Mouse (Mus musculus) neural tube, embryonic 10.5 days (tissue): ENCODE data around the gene Fcgrt.

Experiments used
- DNase-seq: peaks from one replicate; pipeline ENCODE4 v3.0.0-alpha.2; 2017; ENCODE audit warnings: low spot score; ENCODE audit errors: extremely low spot score

Gene Fcgrt

DNA sequence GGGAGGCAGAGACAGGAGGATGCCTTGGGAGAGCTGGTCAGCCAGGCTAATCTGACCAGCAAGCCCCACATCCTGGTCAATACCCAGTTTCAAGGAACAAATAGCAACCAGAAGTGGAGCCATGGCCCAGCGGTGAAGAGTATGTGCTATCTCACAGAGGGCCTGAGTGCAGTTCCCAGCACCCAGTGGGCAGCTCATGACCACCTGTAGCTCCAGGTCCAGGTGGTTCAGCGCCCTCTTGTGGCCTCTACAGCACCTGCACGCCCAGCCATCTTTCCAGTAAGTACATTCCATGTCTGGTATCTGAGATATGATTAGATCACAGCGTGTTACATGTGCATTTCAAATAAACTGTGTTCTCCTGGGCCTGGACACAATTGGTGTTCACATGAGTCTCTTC, 17.6 kb downstream of the Fcgrt start:
- no peak for DNase-seq

DNA sequence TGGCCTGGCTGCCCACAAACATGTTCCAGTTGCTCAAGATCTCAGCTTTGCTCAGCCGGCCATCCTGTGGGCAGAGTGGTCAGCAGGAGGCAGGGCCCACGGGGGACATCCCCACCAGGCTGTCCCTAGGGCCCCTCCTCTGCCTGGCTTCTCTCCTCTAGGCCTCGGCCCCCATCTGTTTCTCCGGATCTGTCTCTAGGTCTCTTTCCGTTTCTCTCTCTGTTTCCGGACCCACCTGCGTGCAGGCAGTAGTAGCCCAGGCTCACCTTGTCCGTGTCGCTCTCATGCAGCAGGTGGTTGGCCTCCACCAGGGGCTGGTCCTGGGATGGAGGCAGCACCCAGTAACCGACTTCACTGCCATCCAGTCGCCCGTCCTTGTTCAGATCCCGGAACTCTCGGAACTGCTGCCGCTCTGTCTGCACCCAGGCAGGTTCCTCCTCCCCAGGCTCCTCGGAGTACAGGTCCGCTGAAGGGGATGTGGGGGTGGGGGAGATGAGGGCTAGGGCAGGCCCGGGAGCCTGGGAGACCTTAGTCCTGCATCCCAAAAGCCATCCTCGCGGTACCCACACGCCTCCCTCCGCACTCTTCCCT, 20.3 kb downstream of the Fcgrt start:
- no peak for DNase-seq

DNA sequence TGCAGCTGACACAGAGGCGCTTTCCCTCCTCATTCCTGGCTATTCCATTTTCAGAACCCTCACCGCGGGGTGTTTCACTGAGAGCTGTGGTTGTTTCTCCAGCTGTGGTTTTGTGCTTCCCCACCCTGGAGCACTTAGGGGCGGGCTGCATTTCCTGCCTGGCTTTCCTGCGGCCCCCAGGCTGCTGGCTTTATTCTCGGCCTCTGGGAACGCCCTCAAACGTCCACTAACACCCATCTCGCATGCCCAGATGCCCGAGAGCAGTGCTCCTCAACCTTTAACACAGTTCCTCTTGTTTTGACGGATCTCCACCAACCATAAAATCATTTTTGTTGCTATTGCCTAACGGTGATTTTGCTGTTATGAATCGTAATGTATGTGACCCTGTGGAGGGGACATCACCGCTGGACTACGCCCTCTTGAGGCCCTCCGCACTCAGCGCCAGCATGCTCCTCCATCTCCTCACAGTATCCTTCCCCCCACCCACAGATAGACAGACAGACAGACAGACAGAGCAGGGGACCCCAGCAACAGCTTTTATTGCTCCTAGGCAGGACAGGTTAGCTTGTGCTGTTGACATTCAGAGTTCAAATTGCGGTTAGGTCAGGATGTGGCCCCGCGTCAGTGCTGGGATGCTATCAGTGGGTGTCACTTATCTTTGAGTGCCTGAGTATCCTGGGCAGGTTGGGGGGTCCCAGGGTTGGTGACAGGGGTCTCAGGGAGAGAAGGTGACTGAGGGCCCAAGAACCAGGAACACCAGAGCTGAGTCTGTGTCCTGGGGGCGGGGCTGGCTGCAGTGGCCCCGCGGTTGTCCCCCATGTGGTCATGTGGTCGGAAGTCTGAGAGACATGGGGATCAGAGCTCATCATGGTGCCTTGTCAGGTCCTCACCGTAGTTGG, 21.0 kb downstream of the Fcgrt start:
- DNase-seq, result no peak

DNA sequence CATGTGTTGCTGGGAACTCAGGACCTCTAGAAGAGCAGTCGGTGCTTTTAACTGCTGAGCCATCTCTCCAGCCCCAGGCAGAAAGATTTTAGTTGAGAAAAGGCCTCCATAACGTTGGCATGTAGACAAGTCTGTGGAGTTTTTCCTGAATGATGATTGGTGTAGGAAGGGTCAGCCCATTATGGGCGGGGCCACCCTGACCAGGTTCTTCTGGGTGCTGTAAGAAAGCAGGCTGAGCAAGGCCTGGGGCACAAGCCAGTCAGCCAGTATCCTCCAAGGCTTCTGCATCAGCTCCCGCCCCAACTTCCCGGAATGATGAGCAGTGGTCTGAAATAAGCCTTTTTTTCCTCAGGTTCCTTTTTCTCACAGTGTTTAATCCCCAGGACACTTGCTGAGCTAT, 22.6 kb downstream of the Fcgrt start:
- DNase-seq, result no peak

DNA sequence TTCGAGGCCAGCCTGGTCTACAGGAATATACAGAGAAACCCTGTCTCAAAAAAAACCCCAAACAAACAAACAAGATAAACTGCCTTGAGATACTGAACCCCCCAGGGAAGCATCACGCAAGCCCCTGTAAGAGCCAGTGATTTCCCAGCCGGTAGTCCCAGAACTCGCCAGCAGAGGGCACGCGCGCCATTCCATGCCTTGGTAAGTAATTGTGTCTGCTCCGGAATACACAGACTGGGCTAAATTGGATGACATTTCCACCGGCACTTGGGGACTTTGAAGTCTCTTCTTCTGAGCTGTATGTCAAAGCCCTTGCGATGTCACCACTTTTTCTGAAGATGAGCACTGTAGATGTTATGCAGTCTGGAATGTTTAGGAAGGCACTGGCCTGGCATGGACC, 23.8 kb downstream of the Fcgrt start:
- DNase-seq, result peak; percentile 95

DNA sequence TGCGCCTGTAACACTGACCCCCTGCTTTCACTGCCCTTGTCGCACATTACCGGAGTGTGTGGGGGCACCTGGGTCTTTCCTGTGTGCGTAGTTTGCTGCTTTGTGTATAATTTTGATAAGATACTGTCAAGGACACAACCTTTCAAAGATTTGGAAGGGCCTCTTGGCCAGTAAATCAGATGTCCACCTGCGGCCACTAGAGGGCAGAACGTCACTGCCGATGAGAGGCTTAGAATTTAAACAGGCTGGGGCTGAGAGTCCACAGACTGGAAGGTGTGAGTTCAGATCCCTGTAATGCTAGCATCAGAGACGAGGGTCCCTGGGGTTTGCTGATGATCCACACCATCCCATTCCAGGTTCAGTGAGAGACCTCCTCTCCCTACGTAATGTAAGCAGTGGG, 25.1 kb downstream of the Fcgrt start:
- peak; percentile 75 for DNase-seq

DNA sequence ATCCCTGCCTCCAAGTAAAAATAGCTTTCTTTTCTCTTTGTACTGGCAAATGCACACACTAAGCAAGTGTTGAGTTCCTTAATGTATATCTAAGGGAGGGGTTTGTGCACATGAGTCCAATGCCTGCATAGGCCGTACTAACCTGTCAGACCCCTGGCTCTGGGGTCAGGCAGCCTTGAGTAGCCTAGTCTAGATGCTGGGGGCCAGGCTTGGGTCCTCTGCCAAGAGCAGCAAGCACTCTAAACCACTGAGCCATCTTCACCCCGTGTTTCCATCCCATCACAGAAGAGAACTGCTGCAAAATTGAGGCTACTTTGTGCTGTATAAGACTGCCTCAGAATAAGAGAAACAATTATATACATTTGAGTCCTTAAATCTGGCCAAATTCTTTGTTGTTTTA, 25.8 kb downstream of the Fcgrt start:
- DNase-seq, result no peak

DNA sequence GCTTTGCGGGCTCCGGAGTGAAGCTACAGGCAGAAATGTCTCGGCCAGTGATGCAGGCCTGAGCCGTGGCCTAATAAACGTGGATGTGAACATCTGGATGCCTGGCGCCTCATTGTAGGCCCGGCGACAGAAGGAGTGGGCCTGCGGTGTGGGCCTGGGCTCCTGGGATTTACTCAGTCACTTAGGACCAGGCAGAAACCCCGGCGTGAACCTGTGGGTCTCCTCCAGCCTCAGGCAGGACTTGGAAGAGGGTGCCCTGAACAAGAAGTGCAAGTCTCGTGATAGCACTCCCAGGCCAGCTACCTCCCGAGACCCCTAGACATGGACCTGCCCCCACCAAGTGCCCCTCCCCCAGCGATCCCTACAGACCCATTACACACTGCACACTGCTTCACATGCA, 26.3 kb downstream of the Fcgrt start:
- DNase-seq, result no peak

DNA sequence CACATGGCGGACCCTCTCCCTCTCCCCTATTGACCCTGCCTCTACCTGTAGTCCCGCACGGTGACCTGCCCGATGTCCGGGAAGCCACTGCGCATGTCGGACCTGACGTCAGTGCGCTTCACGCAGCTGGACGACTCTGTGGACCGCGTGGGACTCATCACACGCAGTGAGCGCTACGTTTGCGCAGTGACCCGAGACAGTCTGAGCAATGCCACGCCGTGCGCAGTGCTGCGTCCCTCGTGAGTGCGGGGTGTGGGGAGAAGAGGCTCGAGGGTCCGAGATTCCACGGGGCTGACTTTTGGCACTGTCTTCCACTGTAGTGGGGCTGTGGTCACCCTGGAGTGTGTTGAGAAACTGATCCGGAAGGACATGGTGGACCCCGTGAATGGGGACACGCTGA, 27.1 kb downstream of the Fcgrt start:
- no peak for DNase-seq

DNA sequence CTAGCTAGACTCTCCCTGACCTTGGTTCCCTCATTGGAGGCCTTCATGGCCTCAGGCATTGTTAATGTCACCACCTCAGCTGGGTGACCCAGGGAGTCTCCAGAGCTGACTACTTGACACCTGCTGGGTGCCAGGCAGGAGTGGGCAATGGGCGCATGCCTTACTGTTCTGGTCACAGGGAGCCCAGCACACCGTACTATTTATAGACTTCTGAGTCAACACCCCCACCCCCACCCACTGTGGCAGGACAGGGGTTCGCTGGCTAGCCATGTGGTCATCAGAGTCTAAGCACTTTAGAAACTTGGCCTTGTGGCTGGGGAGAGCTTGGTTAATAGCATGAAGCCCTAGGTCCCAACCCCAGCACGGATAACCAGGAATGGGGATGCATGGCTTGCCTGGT, 28.2 kb downstream of the Fcgrt start:
- DNase-seq, result no peak

DNA sequence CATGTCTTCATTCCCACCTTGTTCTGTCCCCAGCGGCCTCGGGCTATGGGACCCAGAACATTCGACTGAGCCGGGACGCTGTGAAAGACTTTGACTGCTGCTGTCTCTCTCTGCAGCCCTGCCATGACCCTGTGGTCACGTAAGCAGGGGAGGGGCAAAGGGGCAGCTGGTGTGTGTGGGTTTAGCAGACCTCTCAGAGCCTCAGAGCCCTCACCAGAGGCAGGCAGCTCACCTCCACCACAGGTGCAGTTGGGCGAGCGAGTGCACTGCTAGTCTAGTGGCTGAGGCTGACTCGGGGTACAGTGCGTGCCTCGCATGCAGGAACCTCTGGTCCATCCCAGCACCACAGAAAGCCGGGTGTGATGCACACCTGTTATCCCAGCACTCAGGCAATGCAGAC, 29.7 kb downstream of the Fcgrt start:
- DNase-seq, result no peak

DNA sequence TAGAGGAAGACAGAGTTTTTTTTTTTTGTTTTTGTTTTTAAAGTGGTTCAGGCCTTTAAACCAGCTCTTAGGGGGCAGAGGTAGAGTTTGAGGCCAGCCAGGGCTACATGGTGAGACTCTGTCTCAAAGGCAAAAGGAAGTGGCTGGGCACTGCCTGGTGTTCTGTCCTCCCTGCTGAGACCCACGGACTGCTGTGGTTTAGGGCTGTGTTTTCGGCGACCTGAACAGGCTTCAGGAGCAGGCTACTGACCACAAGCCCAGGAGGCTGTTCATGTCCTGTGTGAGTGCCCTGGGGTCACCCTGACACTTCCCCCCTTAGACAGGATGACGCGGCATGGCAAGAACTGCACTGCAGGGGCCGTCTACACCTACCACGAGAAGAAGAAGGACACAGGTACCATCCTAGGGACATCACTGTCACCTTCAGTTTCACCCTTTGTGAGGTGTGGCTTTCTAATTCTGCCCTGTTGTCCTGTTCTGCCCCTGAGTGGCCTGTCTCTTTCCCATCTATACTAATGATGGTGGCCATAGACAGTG, 30.4 kb downstream of the Fcgrt start:
- DNase-seq, result no peak

DNA sequence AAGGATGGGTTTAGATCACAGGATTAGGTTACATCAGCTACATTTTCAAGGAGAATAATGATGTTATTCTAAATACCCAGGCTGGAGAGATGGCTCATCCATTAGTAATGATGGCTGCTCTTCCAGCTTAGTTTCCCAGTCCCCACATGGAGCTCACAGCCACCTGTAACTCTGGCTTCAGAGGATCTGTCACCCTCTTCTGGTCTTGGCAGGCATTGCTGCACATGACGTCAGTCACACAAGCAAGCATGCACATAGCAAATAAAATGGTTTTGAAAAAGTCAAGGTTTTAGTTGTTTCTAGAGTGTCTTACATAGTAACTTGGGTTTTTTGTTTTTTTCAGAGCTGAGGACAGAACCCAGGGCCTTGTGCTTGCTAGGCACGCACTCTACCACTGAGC, 31.4 kb downstream of the Fcgrt start:
- DNase-seq, result no peak

DNA sequence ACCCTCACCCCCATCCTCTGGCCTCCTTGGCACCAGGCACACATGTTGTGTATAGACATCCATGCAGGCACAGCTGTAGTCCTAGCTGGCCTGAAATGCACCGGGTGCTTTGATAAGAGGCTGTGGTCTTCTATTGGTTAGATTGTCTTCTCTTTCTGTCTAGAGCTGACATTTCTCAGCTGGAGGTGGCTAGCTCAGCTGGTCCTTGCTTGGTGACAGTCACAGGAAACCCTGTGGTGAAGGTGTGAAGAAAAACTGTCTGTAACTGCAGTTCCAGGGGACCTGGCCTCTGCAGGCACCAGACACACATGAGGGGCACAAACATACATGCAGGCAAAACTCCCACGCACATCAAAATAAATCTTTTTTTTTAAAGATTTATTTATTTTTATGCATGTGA, 34.0 kb downstream of the Fcgrt start:
- DNase-seq, result no peak

DNA sequence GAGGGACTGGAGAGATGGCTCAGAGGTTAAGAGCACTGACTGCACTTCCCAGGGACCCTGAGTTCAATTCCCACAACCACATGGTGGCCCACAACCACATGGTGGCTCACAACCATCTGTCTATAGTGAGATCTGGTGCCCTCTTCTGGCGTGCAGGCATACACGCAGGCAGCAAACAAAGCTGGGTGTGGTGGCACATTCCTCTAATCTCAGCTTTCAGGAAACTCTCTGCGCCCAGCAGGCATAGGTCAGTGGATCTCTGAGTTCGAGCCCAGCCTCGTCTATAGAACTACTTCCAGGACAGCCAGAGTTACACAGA, 35.7 kb downstream of the Fcgrt start:
- peak; percentile 52 for DNase-seq

DNA sequence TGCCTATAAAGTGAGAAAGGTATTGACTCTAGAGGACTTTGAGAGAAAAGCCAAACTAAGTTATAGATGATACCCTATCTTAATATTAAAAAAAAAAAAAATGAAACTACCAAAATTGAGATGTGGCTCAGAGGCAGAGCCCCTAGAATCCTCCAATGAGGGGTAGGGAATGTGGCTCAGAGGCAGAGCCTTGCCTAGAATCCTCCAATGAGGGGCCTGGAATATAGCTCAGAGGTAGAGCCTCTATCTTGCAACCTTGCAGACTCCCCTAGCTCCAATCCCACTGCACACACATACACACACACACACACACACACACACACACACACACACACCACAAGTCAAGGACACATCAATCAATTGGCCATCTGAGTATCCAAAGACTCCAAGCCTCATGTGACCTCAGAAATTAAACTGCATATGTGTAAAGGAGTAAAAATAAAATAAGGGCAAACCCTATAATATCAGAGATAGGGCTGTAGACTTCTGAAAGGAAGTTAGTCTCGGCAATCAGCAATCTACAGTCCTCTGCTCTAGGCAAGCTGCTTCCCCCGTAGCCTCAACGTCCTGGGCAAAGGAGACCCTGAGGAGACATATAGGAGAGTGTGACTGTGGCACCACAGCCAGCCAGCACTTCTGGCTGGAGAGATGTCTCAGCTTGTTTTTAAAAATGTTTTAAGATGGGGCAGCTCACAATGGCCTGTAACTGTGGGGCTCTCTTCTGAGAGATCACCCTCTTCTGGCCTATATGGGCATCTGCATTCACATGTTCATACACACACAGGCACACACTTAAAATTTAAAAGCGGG, 36.3 kb downstream of the Fcgrt start:
- no peak for DNase-seq

DNA sequence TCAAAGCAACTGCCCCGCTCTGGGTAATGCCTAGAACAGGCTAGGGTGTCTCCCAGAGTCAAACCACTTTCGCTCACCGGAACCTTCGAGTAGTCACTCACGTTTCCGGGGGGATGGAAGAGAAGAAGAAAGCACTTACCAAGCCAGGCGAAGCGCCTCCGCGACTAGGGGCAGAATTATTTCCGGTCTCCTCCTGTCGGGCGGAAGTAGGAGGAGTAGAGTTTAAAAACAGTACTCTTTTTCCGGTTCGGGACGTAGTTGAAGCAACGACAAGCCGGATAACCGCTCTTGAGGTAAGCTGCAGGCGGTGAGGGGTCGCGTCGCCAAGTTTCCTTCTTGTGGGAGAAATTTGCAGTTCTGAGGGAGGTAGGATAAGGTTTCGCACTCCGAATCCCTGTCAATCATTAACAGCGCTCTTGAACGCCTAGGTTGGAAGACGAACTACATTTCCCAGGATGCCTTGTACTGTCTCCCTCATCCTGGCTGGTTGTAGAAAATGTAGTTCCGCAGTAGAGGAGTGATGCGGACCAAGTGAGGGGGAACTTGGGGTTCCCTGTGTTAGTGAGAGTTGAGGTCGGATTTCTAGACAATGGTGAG, 41.3 kb downstream of the Fcgrt start, which contains the start of the genes Nosip and Prrg2:
Gene Nosip (plus strand): TSS at position 191 of the 597 bp plus-strand sequence.
Gene Prrg2 (minus strand): TSS at position 439 of the 597 bp plus-strand sequence.
- peak; percentile 97 for DNase-seq

DNA sequence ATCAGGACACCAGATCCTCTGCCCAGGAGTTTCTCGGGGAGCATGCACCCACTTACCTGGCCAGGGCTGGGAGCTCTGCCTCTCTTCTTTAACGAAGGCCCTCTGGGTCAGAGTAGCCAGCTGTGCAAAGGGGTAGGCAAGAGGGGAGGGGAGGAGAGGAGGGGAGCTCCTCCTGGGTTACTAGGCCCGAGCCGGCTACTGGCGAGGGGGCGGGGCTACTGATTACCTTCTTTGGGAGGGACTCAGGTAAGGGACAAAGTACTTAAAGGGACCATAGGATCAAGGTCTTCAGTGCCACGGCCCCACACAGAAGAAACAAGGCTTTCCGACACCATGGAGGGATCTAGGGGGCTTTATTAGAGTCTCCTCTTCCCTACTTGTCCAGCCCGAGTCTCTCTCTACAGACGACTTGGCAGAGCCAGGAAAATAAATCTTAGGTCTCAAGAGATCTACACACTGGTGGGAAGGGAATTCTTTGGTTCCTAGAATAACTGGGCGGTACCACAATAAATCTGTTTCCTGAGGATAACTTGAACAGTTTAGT, 42.0 kb downstream of the Fcgrt start:
- DNase-seq, result no peak

DNA sequence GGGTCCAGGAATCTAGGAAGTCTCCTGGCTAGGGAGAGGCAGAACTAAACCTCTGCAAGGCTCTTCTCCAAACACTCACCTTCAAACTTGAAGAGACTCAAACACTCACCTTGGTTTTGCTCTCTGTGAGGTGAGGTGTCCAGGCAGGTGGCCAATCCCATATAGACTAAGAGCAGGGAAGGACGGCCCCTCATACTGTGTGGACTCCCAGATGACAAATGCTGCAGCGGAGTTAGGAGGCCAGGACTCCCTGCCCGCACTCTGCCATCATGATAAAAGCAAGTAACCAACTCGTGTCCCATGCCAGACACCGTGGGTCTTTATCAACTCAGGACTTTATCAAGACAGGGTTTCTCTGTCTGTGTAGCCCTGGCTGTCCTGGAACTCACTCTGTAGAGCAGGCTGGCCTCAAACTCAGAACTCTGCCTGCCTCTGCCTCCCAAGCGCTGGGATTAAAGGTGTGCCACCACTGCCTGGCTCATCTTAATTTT, 43.0 kb downstream of the Fcgrt start:
- no peak for DNase-seq

DNA sequence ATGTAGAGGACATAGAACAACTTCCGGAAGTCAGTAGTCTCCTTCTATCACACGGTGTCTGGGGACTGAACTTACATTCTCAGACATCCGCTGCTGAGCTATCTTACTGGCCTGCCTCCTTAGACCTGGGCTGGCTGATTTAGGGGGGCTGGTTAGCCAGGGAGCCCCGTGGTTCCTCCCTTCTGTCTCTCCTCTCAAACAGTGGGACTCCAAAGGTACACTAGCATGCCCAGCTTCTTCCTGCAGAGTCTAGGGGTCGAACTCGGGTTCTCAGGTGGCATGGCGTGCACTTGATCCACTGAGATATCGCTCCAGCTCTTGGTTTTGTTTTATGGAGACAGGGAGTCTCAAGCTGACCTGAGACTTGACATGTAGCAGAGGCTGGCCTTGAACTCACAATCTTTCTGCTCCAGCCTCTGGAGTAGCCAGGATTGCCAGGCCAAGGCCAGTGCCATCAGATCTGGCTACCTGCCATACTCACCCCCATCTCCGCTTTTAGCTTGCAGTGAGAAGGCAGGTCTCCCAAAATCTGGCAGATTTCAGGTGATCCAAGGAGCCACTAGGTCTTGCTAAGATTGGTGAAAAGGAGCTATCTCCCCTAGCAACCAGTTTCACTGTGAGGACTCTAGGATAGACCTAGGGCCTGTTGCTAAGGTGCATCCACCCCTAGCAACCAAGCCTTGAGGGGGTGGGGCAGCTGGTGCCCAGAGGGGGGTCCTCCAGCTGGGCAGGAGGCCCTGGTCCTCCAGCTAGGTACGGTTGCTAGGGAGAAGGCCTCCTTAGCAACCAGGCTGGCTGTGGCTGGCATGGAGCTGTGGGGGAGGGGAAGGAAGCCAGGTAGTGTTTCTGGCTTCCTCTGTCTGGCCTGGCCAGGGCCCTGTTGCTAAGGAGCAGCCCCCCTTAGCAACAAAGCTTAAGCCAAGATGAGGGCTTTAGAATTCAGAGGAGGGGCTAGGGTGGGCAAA, 44.8 kb downstream of the Fcgrt start:
- no peak for DNase-seq
